Mouse (Mus musculus) lung, postnatal 25 days (tissue): ENCODE data around the gene Chst8.

Experiments
- DNase-seq: peaks from one replicate; pipeline ENCODE4 v3.0.0; 2022; ENCODE audit warnings: low spot score

Chst8 gene

DNA sequence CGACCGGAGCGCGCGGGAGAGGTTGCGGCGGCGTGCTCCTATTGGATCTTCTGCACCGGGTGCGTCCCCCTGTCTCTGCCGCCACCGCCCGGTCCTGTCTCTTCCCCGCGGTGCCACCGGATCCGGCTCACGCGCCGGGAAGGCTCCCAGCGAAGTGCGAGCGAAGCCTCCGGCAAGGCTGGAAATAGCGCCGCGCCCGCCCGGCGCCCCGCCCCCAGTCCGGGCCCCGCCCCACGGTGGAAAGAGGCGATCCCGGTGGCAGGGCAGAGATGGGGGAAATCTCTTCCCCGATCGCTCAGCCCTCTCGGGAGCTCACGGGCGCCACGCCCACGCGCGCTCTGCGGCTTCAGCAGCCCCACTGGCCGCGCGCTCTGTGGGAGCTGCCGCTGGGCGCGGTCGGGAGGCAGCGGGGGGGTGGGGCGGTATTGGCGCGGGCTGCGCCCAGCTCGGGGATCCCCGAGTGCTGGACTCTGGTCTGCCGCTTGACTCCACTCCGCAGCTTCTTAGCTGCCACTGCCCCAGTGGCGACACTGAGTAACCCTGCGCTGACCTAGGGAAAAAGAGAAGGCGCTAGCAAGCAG lies at the start of gene Chst8:
Chst8 (minus strand) TSS at position 181 of the 581 bp plus-strand sequence.
- peak; percentile 73 for DNase-seq

DNA sequence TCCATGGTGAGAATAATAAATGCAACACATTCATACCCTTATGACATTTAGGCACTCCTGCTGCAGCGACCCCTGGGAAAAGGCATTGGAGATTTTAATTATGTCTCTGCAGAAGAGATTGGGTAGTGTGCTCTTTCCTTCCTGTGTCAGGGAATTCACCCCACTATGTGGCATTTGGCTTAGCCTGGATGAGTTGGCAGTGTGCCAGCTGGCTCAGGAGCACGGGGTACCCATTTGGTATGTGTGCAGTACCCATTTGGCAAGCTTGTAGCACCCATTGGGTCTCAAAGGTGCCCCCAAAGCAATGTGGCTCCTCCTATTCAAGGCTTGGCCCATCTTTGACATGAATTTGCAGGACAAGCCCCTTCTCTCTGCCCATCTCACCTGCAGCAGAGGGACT lies 45.8 kb upstream of the Chst8 start:
- DNase-seq = no peak

DNA sequence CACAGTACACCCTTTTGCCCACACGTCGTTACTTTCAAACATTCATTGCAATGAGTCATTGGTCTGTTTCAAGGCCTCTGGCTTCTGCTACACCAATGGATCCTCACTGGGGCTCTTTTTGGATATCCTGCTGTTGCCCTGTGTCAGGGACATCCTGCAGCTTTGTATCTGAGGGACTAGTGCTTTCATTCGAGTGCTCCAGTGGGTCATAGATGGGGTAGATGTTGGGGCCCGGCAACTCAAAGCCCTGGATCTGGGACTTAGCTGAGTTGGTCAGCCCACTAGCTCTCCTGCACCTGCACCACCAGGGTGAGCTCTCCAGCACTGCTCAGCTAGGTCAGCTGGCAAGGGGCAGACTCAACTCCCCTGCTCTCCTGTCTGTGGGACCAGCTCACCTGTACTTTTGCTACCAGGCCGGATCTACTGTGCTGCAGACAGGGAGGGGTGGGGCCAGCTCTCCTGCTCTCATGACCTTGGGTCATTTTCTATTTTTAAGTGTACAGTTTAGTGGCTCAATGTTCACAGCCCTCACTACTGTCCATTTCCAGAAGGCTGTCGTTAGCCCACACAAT lies 42.4 kb upstream of the Chst8 start:
- no peak for DNase-seq

DNA sequence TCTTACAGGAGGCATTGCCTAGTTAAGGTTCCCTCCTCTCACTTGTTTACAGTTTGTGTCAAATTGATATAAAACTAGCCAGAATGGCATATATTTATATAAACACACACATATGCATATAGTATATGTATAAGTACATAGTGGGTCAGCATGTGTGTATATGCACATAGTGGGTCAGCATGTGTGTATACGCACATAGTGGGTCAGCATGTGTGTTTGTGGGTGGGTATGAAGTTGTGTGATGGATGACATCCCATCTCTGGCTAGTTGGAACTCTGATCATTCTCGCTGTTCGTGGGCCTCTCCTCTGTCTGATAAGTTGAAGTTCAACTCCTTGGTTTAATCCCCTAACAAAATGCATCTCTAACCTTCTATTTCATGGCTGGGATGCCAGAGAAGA lies 40.9 kb upstream of the Chst8 start:
- no peak for DNase-seq

DNA sequence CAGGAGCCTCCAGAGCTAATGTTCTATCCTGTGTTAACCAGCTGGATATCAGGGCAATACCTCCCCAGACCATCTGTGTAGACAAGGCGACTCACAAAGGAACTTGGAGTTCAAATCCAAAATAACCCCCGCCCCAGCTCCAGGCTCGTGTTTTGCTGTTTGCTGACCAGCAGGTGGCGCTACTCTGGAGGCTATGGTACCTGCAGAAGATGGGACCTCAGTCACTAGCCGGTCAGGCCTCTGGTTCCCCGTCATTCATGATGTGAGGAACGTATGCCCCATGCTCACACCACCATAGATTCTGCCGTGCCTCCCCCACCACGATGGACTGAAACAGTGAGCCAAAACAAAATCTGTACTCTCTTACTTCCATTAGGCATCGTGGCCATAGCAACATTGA lies 37.1 kb upstream of the Chst8 start:
- DNase-seq = no peak

DNA sequence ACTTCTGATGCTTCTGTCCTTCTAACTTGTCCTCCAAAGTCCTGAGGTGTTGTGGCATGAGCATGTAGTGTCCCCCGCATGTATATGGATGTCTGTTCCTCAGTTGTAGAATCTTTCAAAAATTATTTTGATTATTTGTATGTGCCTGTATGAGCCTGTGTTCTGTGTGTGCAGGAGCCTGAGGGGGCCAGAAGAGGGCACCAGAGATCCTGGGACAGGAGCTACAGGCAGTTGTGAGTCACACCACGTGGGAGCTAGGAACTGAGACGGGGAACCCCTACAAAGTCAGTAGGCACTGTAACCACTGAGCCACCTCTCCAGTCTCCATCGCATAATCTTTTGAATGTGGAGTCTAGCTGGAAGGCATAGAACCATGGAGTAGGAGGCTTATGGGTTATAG lies 36.3 kb upstream of the Chst8 start:
- DNase-seq = no peak

DNA sequence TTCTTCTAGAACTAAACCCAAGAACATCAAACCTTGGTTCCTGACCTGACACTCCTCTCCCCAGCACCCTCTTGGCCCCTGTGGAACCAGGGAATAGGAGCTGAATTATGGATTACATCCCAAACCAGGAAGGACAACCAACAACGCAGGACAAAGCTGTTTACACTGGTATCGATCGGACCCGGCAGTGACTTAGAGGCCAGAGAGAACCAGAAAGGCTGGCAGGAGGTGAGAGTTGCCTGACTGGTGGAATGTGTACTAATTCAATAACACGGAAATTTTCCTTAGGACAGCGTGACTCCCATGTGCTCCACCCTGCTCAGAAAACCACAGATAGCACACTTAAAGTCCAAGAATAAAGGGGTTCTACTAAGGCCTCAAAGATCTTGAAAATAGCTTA lies 35.4 kb upstream of the Chst8 start:
- DNase-seq = no peak

DNA sequence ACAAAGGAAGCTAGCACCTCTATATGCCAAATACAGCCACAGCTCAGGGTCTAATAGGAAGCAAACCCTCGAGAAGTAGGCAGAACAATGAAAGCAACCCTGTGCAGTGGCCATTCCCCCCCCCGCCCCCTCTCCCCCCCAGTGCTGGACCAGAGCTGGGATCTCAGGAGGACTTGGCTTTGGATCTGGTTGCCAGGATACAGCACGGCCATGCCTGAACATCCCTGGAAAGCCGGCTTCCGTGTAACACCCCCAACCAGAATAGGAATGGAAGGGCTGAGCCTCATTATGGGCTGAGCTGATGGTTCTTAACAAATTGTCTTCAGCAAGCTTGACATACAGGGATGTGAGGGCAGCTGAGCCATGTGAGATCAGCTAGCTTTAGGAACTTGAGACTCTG lies 34.9 kb upstream of the Chst8 start:
- no peak for DNase-seq

DNA sequence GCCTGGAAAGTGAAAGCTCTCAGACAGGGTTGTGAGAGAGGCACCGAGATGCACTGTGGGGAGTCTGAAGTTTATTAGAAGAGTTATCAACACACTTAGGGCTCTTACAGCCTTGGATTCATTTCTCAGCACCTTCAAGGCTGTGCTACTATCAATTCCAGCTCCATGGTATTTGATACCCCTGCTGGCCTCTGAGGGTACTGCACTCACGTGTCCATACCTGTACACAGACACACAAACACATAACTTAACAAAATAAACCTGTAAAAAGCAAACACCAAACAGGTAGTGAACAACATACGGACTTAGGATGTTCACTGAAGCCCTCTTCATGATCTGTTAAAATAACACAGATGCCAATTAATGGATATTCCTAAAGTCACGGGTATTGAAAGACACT lies 26.2 kb upstream of the Chst8 start:
- DNase-seq = no peak

DNA sequence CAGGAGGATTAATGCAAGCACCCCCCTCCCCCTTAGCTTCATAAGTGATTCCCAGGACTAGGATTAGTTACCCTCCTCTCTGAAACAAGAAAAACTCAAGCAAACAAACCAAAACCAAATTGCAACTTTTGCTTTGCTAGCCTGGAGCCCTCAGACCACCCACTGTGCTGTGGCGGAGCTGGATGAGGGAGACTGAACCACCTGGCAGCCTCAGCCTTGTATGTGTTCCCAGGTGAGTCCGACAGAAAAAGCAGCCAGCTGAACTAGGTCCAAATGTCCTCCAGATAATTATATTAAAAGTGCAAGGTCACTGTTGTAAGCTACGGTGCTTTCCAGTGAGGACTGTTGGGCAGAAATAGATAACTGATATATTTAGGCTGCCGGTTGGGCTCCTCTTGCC lies 25.7 kb upstream of the Chst8 start:
- DNase-seq = no peak

DNA sequence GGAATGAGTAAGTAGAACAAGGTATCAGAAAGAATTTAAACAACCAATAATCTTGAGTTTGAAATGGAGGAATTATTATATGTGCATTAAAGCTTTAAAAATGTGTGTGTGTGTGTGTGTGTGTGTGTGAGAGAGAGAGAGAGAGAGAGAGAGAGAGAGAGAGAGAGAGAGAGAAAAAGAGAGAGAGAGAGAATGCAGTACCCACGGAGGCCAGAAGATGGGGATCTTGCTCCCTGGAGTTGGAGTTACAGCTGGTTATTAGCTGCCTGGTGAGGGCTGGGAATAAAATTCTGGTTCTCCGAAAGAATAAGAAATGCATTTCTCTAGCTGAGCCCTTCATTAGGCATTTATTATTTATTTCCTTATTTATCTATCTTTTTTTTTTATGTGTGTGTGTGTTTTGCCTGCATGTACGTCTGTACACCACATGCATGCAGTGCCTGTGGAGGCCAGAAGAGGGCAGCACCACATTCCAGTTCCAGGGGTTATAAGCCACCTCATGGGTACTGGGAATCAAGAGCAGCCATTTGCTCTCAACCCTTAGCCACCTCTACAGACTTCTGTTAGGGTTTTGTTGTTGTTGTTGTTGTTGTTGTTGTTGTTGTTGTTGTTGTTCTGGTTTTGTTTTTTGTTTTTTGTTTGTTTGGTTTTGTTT lies 13.9 kb upstream of the Chst8 start:
- no peak for DNase-seq

DNA sequence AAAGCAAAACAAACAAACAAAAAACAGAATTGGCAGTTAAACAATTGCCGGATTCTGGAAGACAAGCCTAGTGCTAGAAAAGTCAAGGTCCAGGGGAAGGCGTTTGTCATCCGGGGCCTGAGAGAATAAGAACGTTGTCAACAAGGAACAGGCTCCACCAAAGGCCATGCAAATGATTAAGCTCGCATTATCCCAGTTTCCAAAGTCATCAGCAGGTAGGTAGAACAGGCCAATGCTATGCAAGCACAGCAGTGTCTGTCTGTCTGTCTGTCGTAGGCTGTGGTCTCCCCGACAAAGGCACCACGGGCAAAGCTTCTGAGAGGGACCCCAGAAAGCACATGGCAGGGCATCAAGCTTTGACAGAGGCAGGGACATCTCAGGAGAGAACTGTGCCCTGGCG lies 9.1 kb upstream of the Chst8 start:
- DNase-seq = no peak

DNA sequence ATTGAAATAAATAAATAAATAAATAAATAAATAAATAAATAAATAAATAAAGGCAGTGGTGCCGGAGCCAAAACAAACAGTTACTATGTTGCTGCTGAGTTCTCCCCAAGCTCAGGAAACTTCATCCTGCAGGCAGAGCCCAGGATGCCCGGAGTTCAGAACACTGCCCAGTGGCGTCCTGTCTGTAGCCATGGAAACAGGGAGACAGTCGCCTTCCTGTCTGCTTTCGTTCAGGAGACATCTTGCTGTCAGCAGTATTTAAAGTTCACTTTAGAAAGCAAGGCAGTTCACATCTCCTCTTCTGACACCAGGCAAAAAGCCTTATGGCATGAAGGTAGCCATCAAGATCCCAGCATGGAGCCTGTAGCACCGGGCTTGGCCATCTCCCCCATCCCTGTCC lies 8.0 kb upstream of the Chst8 start:
- no peak for DNase-seq

DNA sequence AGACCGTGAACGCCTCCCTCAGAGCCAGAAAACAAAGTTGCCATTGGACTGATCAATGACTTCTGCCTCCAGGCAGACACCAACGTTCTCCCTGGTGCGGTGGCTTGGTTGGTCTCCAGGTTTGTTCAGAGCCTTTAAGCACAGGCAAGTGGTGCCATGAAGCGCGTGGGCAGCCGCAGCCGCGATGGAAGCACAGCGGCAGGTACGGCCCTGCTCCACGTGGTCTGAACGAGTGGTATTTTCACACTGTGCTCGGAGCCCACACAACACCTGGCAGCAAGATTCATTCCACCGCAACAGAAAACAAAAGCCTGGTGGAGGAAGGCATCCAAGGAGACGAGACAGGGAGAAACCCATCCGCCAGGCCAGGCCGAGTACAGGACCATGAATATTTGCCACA lies 7.3 kb upstream of the Chst8 start:
- no peak for DNase-seq

DNA sequence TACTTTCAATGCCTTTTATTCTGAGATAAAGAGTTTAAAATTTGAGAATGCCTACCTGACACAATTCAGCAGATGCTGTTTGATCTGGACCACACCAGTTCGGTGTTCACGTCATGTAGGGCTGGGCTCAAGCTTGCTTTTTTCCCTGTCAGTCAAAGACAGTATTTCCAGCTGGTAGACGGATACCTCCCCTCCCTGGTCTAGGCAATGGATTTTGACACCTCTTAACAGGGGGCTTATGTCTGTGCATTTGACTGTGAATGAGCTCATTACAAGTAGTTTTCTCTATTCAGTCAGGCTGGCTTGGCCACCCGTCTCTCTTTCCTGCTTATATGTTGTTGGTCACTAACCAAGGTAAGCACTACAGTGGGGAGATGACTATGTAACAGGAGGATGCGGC lies 6.1 kb upstream of the Chst8 start:
- DNase-seq = no peak

DNA sequence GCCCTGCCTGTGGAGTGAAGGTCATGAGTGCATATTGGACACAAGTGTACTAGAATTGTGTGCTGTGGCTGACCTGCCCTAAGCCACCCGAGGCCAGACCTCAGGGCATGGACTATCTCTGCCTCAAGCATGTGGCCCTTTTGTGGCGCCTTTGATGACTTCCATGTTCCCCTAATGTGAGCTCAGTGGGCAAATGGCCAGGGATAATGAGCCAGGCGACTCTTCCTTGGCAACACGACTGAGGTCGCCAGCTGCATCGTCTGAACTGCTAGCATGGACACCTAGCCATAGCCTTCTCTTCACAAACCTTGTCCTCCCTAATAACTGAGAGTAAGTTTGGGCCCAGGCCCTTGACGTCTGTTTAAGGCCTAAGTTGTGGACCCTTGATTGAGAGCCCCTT lies 4.5 kb upstream of the Chst8 start:
- no peak for DNase-seq

DNA sequence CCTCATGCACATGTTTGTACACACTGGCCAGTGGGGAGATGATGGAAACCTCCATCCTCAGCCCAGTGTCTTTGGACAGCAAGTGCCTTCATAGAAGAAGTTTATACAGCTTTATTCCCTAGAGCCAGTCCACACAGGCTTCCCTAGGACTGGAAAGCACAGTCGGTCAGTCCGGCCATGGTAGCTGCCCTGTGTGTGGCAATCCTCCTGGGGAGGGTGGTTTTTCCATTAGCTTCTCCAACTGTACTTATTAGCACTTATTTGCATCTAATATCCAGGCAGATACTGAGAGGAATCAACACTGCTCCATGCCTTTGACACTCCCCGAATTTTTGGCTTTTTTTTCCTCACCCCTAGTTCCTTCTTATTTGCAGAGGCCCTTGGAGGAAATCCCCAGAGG lies 2.3 kb upstream of the Chst8 start:
- no peak for DNase-seq

DNA sequence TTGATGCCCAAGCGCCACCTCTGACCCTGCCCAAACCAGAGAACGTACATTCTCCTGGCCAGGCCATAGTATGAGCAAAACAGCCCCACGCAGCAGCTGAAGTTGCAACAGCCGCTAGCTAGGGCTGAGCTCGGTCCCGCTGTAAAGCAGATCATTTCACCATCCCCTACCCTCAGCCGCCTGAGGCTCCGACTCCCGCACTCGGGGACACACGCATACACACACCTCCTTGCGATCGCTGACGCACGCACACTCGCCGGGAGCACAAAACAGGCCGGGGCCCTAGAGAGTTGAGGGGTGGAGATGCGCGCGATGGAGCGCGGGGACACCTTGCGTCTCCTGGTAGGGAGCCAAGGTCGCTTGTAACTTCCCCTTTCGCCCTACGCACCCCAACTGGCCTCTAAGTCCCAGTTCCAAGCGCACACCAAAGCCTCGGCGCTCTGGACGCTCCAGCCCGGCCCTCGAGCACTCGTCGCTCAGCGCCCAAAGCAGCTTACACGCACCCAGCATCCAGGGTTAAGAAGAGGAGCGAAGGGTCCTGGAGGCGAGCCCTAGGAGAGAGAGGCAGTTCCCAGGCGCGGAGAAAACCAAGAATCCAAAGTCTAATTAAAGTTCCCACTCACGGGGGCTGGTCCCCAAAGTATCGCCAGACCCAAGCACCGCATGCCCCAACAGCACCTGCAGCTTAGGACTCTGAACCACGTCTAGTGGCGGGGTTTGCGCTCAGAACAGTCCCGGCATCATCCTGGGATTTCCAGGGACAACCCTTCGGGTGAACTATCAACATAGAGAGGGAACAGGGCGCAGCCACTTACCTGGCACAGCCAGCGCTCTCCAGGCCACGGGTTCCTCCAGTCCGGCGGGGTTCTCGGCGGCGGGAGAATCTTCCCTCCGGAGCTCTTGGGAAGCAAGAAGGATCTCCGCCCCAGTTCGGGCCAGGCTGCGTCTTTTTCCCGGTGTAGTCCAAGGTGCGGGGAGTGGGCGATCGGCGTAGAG lies 682 bp downstream of the Chst8 start:
- DNase-seq = no peak

DNA sequence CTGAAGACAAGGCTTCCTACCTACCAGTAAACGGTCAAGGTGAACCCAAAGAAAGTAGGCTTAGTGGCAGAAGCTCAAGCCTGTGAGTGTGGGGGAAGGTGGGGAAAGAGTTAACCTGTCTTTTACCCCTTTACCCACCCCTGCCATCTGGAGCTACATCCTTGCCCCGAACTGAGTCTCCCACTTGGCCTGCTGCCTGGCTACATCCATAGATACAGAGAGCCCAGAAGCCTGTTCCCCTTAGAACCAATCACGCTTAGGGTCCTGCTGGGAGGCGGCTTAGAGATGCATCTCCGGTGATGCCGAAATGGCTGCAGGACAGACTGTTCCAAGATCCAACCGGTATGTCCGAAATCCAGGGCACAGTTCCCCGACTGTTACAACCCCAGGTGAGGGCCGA lies 1.5 kb downstream of the Chst8 start:
- DNase-seq = no peak

DNA sequence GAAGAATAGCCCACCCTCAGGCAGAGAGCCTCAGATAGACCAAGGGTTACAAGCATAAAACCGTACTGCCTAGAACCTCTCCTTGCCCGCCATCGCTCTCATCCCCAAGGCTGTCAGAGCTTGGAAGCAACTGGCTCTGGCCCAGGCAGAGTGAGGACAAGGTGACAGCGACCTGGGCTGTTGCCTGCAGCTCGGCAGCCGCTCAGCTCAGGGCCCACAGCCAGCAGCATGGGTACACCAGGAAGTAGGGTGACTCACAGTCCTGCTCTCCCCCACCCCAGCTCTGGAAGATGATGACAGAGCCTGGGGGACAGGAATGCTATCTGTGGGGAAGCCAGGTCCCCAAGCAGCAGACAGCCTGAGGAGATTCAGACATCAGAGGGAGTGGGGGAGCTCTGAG lies 6.2 kb downstream of the Chst8 start:
- DNase-seq = no peak

DNA sequence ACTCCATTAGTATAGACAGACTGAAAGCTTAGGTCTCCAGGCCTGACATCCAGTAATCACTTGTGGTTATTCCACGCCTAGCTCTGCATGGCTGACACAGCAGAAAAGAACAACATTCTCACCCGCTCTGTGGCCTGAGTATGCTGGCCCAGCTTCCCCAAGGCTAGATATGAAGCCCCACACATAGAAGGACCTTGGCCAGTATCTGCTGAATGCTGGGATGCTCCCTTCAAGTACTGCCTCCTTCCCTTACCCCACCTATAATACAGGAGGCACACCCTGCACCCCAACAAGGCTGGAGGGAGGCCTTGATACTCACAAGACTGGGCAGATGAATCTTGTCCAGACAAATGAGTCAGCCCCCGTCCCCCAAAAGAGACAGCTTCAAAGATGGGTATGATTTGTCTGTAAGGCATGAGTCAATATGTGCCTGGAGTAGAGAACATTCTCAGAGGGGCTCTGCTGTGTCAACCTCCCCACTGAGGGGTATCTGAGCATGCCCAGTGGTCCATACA lies 6.8 kb downstream of the Chst8 start:
- no peak for DNase-seq

DNA sequence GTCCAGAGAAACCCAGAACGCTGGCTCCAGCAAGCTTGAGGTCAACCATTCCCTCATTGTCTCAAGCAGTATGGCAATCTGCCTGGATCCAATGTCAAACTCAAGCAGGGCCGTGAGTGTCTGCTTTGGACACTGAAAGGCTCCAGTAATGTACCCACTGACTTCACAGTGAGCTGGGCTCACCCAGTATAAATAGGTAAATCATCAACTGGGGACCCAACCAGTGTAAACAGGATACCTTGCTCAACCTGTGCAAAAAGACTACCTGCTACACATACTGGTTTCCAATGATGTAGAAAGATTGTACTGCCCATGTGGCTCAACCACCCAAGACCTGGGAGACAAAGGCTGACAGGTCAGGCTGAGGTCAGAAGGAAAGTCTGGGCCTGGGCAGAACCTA lies 7.5 kb downstream of the Chst8 start:
- no peak for DNase-seq
